Mouse (Mus musculus): ENCODE results near the gene Ecsit. TPM values are rescaled to one million over a fixed set of nuclear protein-coding genes. Genes with fewer than 3 reads are reported as not detected.
A peak's percentile ranks its signal among the peaks of the same experiment; 100 is the strongest.

Gene Ecsit
- polyA plus RNA-seq, 1 experiment from 2014 or later, result 55.0 TPM

GRCm38 (mm10) chr9:22117754-22118456 is 32.7 kb upstream of the Ecsit start:
- peaks cover 9% of the 10 kb centered on the region for H3K36me3 ChIP-seq
- H3K4me2 ChIP-seq, result peak overlapping the region; percentile 87
- H3K4me1 ChIP-seq (replicated peaks), result peaks cover 18% of the 10 kb centered on the region
- WGBS, result 35% methylated on average over 10 of the region's 10 CpGs
- no peaks in the 10 kb centered on the region for H3K9me3 ChIP-seq (replicated peaks)
- ATAC-seq (replicated peaks; ENCODE audit: insufficient number of reproducible peaks, insufficient read depth, low FRiP score, low read depth), result no peak
- H3K9ac ChIP-seq, result peak overlapping the region; percentile 55; the same call in 1 of the 2 replicates
- H3K4me3 ChIP-seq, result peak overlapping the region; percentile 95
- no peaks in the 10 kb centered on the region for H3K27me3 ChIP-seq
- H3K27ac ChIP-seq, result no peak overlapping the region; the same call in 1 of the 2 replicates

- Histone ChIP-seq H3K9me3 (replicated peaks) (no peaks in the 10 kb centered on the region), H3K36me3 (peaks cover 19% of the 10 kb centered on the region), H3K4me3 (peak within 1 kb of the TSS; percentile 95), H3K9ac (peak within 1 kb of the TSS; percentile 90), H3K27ac (peak within 1 kb of the TSS; percentile 69), H3K27me3 (no peaks in the 10 kb centered on the region), H3K4me2 (peak within 1 kb of the TSS; percentile 87), H3K4me1 (replicated peaks) (peaks cover 18% of the 10 kb centered on the region)
- peak; percentile 91 for ATAC-seq (replicated peaks; ENCODE audit: insufficient number of reproducible peaks, insufficient read depth, low FRiP score, low read depth)
- under 1% methylated on average over 52 of the region's 52 CpGs for WGBS
Observed at GRCm38 (mm10) chr9:22116740-22117426, 31.6 kb upstream of the Ecsit start, which contains the start of gene Elof1. Gene Elof1, minus strand, starts transcription at chr9:22117172.

GRCm38 (mm10) chr9:22116086-22116485 is 30.8 kb upstream of the Ecsit start:
- Histone ChIP-seq H3K27me3 (no peaks in the 10 kb centered on the region), H3K9me3 (replicated peaks) (no peaks in the 10 kb centered on the region), H3K4me2 (peak overlapping the region; percentile 87), H3K36me3 (peaks cover 24% of the 10 kb centered on the region), H3K27ac (no peak overlapping the region), H3K4me3 (peak overlapping the region; percentile 95), H3K9ac (peak overlapping the region; percentile 90), H3K4me1 (replicated peaks) (peaks cover 18% of the 10 kb centered on the region)
- no peak for ATAC-seq (replicated peaks; ENCODE audit: insufficient number of reproducible peaks, insufficient read depth, low FRiP score, low read depth)
- 24% methylated on average over 15 of the region's 15 CpGs for WGBS

- H3K9ac ChIP-seq, result no peak overlapping the region
- H3K27ac ChIP-seq, result no peak overlapping the region
Observed at GRCm38 (mm10) chr9:22115635-22116034, 30.4 kb upstream of the Ecsit start.

GRCm38 (mm10) chr9:22108194-22108593 is 23.0 kb upstream of the Ecsit start:
- Histone ChIP-seq H3K9ac (no peak overlapping the region), H3K9me3 (replicated peaks) (no peaks in the 10 kb centered on the region), H3K27ac (no peak overlapping the region), H3K4me3 (no peak overlapping the region), H3K36me3 (peaks cover 33% of the 10 kb centered on the region), H3K4me2 (no peak overlapping the region), H3K4me1 (replicated peaks) (no peaks in the 10 kb centered on the region), H3K27me3 (no peaks in the 10 kb centered on the region)
- WGBS, result 86% methylated on average over 9 of the region's 9 CpGs
- no peak for ATAC-seq (replicated peaks; ENCODE audit: insufficient number of reproducible peaks, insufficient read depth, low FRiP score, low read depth)

More at GRCm38 (mm10) chr9:22115635-22116034, 30.4 kb upstream of the Ecsit start:
- Histone ChIP-seq H3K9me3 (replicated peaks) (no peaks in the 10 kb centered on the region), H3K4me1 (replicated peaks) (peaks cover 18% of the 10 kb centered on the region), H3K27me3 (no peaks in the 10 kb centered on the region), H3K4me3 (peak overlapping the region; percentile 95), H3K4me2 (peak overlapping the region; percentile 87), H3K36me3 (peaks cover 24% of the 10 kb centered on the region)
- 86% methylated on average over 4 of the region's 4 CpGs for WGBS
- ATAC-seq (replicated peaks; ENCODE audit: insufficient number of reproducible peaks, insufficient read depth, low FRiP score, low read depth), result no peak

GRCm38 (mm10) chr9:22099922-22100321 is 14.7 kb upstream of the Ecsit start:
- Histone ChIP-seq H3K4me3 (peak overlapping the region; percentile 37), H3K4me1 (replicated peaks) (peaks cover 24% of the 10 kb centered on the region), H3K9ac (peak overlapping the region; percentile 49), H3K4me2 (peak overlapping the region; percentile 61), H3K27ac (peak overlapping the region; percentile 70), H3K27me3 (peaks cover 11% of the 10 kb centered on the region; the same call in 1 of the 2 replicates), H3K36me3 (0 out of 2 replicates have a peak, but pooled peaks cover 5% of the 10 kb centered on the region), H3K9me3 (replicated peaks) (no peaks in the 10 kb centered on the region)
- WGBS, result 2% methylated on average over 18 of the region's 18 CpGs
- peak; percentile 74 for ATAC-seq (replicated peaks; ENCODE audit: insufficient number of reproducible peaks, insufficient read depth, low FRiP score, low read depth)

GRCm38 (mm10) chr9:22098993-22099696 is 13.9 kb upstream of the Ecsit start, which contains the start of gene Cnn1:
Gene Cnn1, plus strand, starts transcription at chr9:22099216.
- Histone ChIP-seq H3K4me1 (replicated peaks) (peaks cover 24% of the 10 kb centered on the region), H3K27ac (peak within 1 kb of the TSS; percentile 70), H3K27me3 (peaks cover 11% of the 10 kb centered on the region; the same call in 1 of the 2 replicates), H3K4me3 (peak within 1 kb of the TSS; percentile 37), H3K4me2 (peak within 1 kb of the TSS; percentile 61), H3K9ac (peak within 1 kb of the TSS; percentile 49), H3K36me3 (0 out of 2 replicates have a peak, but pooled peaks cover 5% of the 10 kb centered on the region), H3K9me3 (replicated peaks) (no peaks in the 10 kb centered on the region)
- ATAC-seq (replicated peaks; ENCODE audit: insufficient number of reproducible peaks, insufficient read depth, low FRiP score, low read depth), result peak; percentile 21; the same call in 1 of the 2 replicates
- WGBS, result 3% methylated on average over 14 of the region's 14 CpGs

GRCm38 (mm10) chr9:22095854-22096307 is 10.6 kb upstream of the Ecsit start:
- H3K4me3 ChIP-seq, result peak overlapping the region; percentile 46
- peak overlapping the region; percentile 72 for H3K4me2 ChIP-seq
- peak; percentile 68 for ATAC-seq (replicated peaks; ENCODE audit: insufficient number of reproducible peaks, insufficient read depth, low FRiP score, low read depth)
- H3K9me3 ChIP-seq (replicated peaks), result no peaks in the 10 kb centered on the region
- no peaks in the 10 kb centered on the region for H3K36me3 ChIP-seq
- under 1% methylated on average over 24 of the region's 24 CpGs for WGBS
- H3K27me3 ChIP-seq, result peaks cover 11% of the 10 kb centered on the region; the same call in 1 of the 2 replicates
- H3K9ac ChIP-seq, result peak overlapping the region; percentile 58
- H3K4me1 ChIP-seq (replicated peaks), result peaks cover 19% of the 10 kb centered on the region
- peak overlapping the region; percentile 46; the same call in 1 of the 2 replicates for H3K27ac ChIP-seq

GRCm38 (mm10) chr9:22092746-22093145 is 7.5 kb upstream of the Ecsit start:
- 82% methylated on average over 6 of the region's 6 CpGs for WGBS
- Histone ChIP-seq H3K9ac (no peak overlapping the region), H3K27me3 (peaks cover 2% of the 10 kb centered on the region; the same call in 1 of the 2 replicates)

GRCm38 (mm10) chr9:22089986-22090385 is 4.7 kb upstream of the Ecsit start:
- H3K9me3 ChIP-seq (replicated peaks), result no peaks in the 10 kb centered on the region

More at GRCm38 (mm10) chr9:22092746-22093145, 7.5 kb upstream of the Ecsit start:
- Histone ChIP-seq H3K36me3 (no peaks in the 10 kb centered on the region), H3K4me3 (no peak overlapping the region), H3K27ac (no peak overlapping the region), H3K4me1 (replicated peaks) (no peaks in the 10 kb centered on the region; the same call in 1 of the 2 replicates), H3K4me2 (no peak overlapping the region), H3K9me3 (replicated peaks) (no peaks in the 10 kb centered on the region)
- ATAC-seq (replicated peaks; ENCODE audit: insufficient number of reproducible peaks, insufficient read depth, low FRiP score, low read depth), result no peak

More at GRCm38 (mm10) chr9:22089986-22090385, 4.7 kb upstream of the Ecsit start:
- no peak overlapping the region for H3K4me2 ChIP-seq
- ATAC-seq (replicated peaks; ENCODE audit: insufficient number of reproducible peaks, insufficient read depth, low FRiP score, low read depth), result no peak
- WGBS, result 65% methylated on average over 7 of the region's 7 CpGs
- no peaks in the 10 kb centered on the region for H3K36me3 ChIP-seq
- H3K4me3 ChIP-seq, result no peak overlapping the region
- H3K9ac ChIP-seq, result no peak overlapping the region
- H3K27ac ChIP-seq, result no peak overlapping the region
- peaks cover 7% of the 10 kb centered on the region for H3K4me1 ChIP-seq (replicated peaks)
- H3K27me3 ChIP-seq, result no peaks in the 10 kb centered on the region
